Mouse (Mus musculus) limb, embryonic 10.5 days (tissue): ENCODE results near the gene Tmem182. TPM values are rescaled to one million over a fixed set of nuclear protein-coding genes. Genes with fewer than 3 reads are reported as not detected.
A peak's percentile ranks its signal among the peaks of the same experiment; 100 is the strongest.

Experiments
- DNase-seq: peaks from one replicate; pipeline ENCODE4 v3.0.0-alpha.2; 2017; ENCODE audit warnings: low spot score
- H3K27ac ChIP-seq: fragments of 300-500 bp; sonication (generic); 2 replicates; pipeline ENCODE4 v1.5.1; 2016; ENCODE audit warnings: mild to moderate bottlenecking
- H3K27me3 ChIP-seq: fragments of 300-500 bp; sonication (generic); 2 replicates; pipeline ENCODE4 v1.6.1; 2016; ENCODE audit warnings: low read depth, mild to moderate bottlenecking; ENCODE audit not compliant: poor library complexity, severe bottlenecking
- H3K36me3 ChIP-seq: fragments of 300-500 bp; sonication (generic); 2 replicates; pipeline ENCODE4 v1.6.1; 2016; ENCODE audit warnings: mild to moderate bottlenecking, moderate library complexity
- H3K4me1 ChIP-seq: fragments of 300-500 bp; sonication (generic); 2 replicates; pipeline ENCODE4 v1.6.1; 2016
- H3K4me3 ChIP-seq: fragments of 300-500 bp; sonication (generic); 2 replicates; pipeline ENCODE4 v1.5.1; 2016; ENCODE audit warnings: mild to moderate bottlenecking, moderate library complexity
- H3K9me3 ChIP-seq: fragments of 300-500 bp; sonication (generic); replicated peaks from 2 replicates; pipeline ENCODE4 v1.6.1; 2016; ENCODE audit warnings: mild to moderate bottlenecking
- WGBS: fragments of 180-500 bp; shearing (Covaris S2); methylation state at CpG from one replicate; pipeline ENCODE4 v1.1.7; 2016; 5-methylcytosine and 5-hydroxymethylcytosine counted together
- polyA plus RNA-seq: library from polyadenylated mRNA; unstranded; fragments of >200 nt; fragmentation: Nextera tagmentation; extraction: Ambion mirVana; gene quantifications from 2 replicates; pipeline ENCODE4 v1.2.1, GENCODE M21; 2016

Tmem182 gene
- polyA plus RNA-seq = 0.09 TPM in 1 of 2 replicates, not detected in the other

DNA sequence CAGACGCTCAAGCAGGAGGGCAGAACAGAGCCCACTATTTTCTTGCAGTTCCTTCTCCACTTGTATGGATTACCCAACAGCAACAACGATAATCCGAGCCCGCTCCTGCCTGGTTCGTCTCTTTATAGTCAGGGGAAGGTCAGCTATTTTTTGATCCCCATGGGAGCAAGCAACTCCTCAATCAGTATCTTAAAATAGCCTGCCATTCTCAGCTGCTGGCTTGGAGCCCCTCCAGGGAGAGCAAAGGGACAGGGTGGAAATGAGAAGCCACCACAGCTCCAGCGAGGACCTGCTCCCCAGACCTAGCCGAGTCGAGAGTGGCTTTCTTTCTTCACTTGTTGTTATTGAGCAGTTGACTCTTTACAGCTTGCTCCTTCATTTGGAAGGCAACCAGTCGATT is at the start of gene Tmem182:
TSS of gene Tmem182 (plus strand) at position 251 of the 400 bp plus-strand sequence.
- no peaks in the 10 kb centered on the region for H3K4me1 ChIP-seq
- WGBS = 88% methylated on average over 9 of the region's 9 CpGs
- no peaks in the 10 kb centered on the region for H3K36me3 ChIP-seq
- no peak for DNase-seq
- no peak within 1 kb of the TSS for H3K4me3 ChIP-seq
- H3K9me3 ChIP-seq = no peaks in the 10 kb centered on the region
- H3K27me3 ChIP-seq = no peaks in the 10 kb centered on the region
- no peak within 1 kb of the TSS for H3K27ac ChIP-seq

DNA sequence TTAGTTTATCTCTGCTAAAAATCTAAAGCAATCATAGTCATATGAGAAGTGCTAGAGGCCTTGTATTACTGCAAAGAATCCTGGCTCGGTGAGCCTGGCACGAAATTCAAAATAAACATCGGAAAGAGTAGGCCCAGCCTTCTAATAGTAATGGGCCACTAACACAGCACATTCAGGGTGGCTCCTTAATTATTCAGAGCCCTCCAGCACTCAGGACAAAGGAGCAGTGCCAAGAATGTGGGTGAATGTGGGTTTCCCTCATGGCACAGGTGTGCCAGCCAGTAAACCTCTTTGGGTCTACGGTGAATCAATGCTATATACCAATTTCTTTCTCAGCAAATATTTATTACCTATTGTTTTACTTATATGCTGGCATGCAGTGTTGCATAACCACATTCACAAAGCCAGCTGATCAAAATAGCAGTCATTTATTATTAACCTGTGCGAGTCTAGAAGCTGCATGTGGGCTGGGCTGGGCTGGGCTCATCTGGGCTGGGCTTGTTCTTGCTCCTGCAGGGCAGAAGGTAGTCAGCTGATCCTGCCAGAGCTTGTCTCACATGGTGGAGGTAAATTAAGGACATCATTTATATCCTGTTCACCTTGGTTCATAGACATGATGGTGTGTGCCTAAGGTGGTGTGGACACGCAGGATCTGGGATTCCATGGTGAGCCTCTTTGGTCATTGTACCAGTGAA is 45.5 kb upstream of the Tmem182 start:
- H3K27me3 ChIP-seq = no peaks in the 10 kb centered on the region
- no peaks in the 10 kb centered on the region for H3K4me1 ChIP-seq
- no peaks in the 10 kb centered on the region for H3K9me3 ChIP-seq
- H3K36me3 ChIP-seq = no peaks in the 10 kb centered on the region
- no peak overlapping the region for H3K27ac ChIP-seq
- H3K4me3 ChIP-seq = no peak overlapping the region
- WGBS = 92% methylated on average over 6 of the region's 6 CpGs
- no peak for DNase-seq

DNA sequence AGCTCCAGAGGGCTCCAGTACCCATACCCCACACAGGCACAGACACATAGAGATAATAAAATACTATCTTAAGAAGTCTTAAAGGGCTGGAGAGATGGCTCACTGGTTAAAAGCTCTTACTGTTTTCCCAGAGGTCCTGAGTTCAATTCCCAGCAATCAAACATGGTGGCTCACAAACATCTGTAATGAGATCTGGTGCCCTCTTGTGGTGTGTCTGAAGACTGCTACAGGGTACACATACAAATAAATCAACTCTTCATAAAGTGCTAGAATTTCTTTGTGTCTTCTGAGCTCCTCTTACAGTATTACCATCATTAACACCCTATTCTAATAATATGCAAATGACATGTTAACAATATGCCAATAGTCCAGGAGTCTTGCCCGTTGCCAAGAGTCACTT is 41.4 kb upstream of the Tmem182 start:
- no peaks in the 10 kb centered on the region for H3K27me3 ChIP-seq

DNA sequence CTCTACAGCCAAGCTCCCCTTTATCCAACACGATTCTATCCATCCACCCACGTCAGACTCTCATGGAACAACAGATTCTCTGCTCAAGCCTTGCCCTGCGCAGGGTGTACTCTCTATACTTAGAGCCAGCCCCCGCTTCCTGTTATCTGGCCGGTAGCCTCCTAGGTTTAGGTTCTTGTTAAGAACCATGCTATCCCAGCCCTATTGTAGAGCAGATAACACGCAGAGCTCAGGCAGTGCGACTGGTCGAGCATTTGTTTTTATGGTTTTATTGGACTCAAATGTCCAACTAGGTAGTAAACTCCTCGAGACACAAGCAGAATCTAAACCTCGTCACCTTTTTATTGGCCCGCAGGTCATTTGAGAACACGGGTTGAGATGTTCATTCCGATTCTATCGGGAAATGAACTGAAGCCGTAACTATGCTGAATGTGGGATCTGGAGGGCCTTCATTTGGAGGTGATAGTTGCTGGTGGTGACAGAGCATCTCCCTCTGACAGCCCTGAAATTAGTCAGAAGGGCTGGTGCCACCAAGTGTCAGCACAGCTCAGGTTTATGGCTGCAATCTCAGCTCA is 40.6 kb upstream of the Tmem182 start:
- no peak overlapping the region for H3K4me3 ChIP-seq
- no peak overlapping the region for H3K27ac ChIP-seq
- H3K27me3 ChIP-seq = no peaks in the 10 kb centered on the region
- no peak for DNase-seq
- no peaks in the 10 kb centered on the region for H3K4me1 ChIP-seq
- H3K9me3 ChIP-seq = no peaks in the 10 kb centered on the region
- H3K36me3 ChIP-seq = no peaks in the 10 kb centered on the region
- 62% methylated on average over 15 of the region's 15 CpGs for WGBS

More for the DNA sequence above, 41.4 kb upstream of the Tmem182 start:
- Histone ChIP-seq H3K36me3 (no peaks in the 10 kb centered on the region), H3K4me1 (no peaks in the 10 kb centered on the region), H3K9me3 (no peaks in the 10 kb centered on the region), H3K27ac (no peak overlapping the region), H3K4me3 (no peak overlapping the region)
- DNase-seq = no peak
- 79% methylated on average over 1 of the region's 1 CpGs for WGBS

DNA sequence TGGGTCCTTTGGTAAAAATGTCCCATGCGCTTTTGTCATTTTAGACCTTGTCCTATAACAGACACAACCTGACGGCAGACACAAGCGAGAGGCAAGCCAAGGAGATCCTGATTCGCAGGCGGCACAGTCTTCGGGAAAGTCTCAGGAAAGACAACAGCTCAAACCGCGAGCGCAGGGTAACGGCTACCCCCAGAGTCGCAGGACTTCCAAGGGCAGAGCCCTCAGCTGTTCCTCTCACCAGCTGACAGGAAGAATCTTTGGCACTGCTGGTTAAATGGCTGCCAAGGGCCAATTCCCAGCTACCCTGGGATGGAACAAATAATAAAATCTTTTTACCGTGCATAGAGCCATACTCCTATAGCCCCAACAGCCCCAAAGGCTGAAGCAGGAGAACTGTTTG is 39.9 kb upstream of the Tmem182 start:
- WGBS = 86% methylated on average over 12 of the region's 12 CpGs
- Histone ChIP-seq H3K36me3 (no peaks in the 10 kb centered on the region), H3K4me1 (no peaks in the 10 kb centered on the region), H3K4me3 (no peak overlapping the region), H3K9me3 (no peaks in the 10 kb centered on the region), H3K27me3 (no peaks in the 10 kb centered on the region), H3K27ac (no peak overlapping the region)
- DNase-seq = no peak

DNA sequence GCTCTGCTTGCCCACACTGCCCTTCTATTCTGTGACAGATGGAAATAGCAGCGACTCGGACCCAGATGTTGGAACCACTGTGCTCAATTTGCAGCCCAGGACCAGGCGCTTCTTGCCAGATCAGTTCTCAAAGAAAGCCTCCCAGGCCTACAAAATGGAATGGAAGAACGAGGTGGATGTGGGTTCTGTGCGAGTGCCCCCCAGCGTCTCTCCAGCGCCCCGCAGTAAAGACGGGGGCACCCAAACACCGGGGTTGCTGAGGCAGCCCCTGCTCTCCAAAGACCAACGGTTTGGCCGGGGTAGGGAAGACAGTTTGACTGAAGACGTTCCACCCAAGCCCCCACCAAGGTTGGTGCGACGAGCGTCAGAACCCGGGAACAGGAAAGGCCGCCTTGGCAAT is 37.8 kb upstream of the Tmem182 start:
- Histone ChIP-seq H3K4me3 (no peak overlapping the region), H3K27ac (no peak overlapping the region), H3K9me3 (no peaks in the 10 kb centered on the region), H3K27me3 (no peaks in the 10 kb centered on the region), H3K36me3 (no peaks in the 10 kb centered on the region), H3K4me1 (no peaks in the 10 kb centered on the region)
- no peak for DNase-seq
- WGBS = 88% methylated on average over 18 of the region's 18 CpGs

DNA sequence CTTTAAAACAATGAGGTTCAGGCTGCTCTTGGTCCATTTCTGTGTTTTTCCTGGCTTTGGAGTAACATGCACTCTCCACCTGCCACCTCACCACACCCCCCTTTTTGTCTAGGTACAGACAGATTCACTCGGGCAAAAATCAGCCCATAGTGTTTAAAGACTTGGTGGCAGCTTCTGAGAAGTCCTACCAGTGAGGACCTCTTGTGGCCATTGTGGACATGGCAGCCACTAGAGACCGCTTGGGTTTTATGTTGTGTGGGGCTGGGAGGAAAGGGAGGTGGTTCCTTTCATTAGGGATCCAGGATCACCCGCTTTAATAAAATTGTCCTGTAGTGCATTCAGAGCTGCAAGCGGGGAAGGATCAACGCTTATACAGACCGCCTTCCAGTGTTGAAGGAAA is 36.8 kb upstream of the Tmem182 start:
- Histone ChIP-seq H3K4me1 (no peaks in the 10 kb centered on the region), H3K36me3 (no peaks in the 10 kb centered on the region; the same call in 1 of the 2 replicates), H3K27me3 (no peaks in the 10 kb centered on the region), H3K4me3 (no peak overlapping the region), H3K9me3 (no peaks in the 10 kb centered on the region), H3K27ac (no peak overlapping the region)
- peak; percentile 58 for DNase-seq
- 30% methylated on average over 6 of the region's 6 CpGs for WGBS

DNA sequence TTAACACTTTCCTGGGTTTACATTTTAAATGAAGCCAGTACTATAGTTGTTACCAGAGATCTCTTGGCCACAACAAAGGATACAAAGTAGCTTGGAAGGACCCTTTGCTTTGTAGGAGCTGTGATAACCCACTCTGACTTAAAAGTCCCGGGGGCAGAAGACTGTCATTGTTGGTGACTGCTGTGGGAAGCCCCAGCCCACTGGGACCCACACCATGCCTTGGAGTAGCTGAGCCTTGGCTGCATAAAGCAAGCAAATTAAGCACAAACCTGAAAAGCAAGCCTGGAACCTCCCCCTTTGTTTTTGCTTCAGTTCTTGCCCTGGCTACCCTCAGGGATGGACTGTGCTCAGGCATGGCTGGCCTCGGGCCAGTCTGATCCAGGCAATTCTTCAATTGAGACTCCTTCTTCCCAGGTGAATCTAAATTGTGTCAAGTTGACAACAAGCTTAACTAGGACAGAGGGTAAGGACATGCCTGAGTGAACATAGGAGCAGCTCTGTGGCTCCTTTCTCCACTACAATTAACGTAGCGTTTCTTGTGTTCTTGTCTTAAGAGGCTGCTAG is 36.0 kb upstream of the Tmem182 start:
- Histone ChIP-seq H3K4me1 (no peaks in the 10 kb centered on the region), H3K27ac (no peak overlapping the region), H3K27me3 (no peaks in the 10 kb centered on the region), H3K4me3 (no peak overlapping the region), H3K9me3 (no peaks in the 10 kb centered on the region), H3K36me3 (no peaks in the 10 kb centered on the region; the same call in 1 of the 2 replicates)
- 81% methylated on average over 4 of the region's 4 CpGs for WGBS
- no peak for DNase-seq

DNA sequence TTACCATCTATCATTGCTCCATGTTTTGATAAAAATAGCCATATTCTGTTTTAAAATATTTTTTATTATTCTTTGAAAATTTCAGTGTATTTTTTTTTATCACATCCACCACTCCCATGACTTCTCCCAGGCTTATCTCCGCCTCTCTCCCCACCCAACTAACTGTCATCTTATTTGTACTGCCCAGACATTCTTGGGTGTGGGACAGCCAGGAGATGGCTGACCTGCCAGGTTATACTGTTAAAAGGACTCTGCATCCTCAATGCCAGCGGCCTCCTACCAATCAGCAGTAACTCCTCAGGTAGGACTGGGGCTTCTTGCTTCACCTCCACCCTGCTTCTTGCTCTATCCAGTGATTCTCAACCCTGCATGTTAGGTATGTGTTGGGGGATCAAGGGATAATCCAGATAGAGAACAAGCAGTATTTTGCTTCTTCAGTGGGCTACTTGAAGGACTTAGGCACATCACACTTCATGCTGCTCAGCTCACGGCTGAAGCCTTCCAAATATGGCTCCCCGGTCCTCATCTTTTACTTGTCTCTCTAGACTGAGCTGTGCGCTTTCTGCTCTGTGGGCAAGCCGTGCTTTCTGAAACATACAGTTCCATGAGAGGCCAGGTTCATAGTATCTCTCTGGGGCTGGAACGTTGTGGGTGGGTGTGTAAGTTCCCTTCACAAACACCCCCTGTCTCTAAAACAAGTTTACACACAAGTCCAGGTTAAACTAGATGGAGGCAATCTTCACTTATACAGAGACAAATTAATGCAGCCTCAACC is 34.0 kb upstream of the Tmem182 start:
- WGBS = 92% methylated on average over 7 of the region's 7 CpGs
- H3K27me3 ChIP-seq = no peaks in the 10 kb centered on the region
- H3K4me1 ChIP-seq = 0 out of 2 replicates have a peak, but pooled peaks cover 4% of the 10 kb centered on the region
- H3K27ac ChIP-seq = no peak overlapping the region
- H3K36me3 ChIP-seq = no peaks in the 10 kb centered on the region; the same call in 1 of the 2 replicates
- H3K9me3 ChIP-seq = no peaks in the 10 kb centered on the region
- no peak for DNase-seq
- H3K4me3 ChIP-seq = no peak overlapping the region

DNA sequence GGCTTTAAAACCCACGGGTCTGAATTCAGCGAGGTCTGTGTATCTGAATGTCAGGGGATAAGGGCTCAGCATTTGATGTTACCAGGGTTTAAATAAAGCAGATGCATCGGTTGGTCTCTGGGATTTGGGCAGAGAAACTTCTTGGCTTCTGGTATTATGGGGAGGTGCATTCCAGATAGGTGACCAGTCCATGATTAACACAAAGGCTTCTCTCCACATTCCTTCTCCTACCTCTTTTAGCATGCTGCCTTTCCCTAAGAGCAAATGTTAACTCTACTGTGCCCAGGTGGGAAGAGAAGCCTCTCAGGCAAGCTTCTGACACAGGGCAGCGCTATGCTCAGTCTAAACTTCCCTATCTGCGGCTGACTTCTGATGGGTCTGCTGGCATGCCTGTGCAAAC is 32.2 kb upstream of the Tmem182 start:
- H3K36me3 ChIP-seq = no peaks in the 10 kb centered on the region; the same call in 1 of the 2 replicates
- H3K27me3 ChIP-seq = no peaks in the 10 kb centered on the region
- WGBS = 90% methylated on average over 5 of the region's 5 CpGs
- no peak overlapping the region for H3K27ac ChIP-seq
- no peak overlapping the region for H3K4me3 ChIP-seq
- no peaks in the 10 kb centered on the region for H3K9me3 ChIP-seq
- DNase-seq = no peak
- H3K4me1 ChIP-seq = 0 out of 2 replicates have a peak, but pooled peaks cover 4% of the 10 kb centered on the region

DNA sequence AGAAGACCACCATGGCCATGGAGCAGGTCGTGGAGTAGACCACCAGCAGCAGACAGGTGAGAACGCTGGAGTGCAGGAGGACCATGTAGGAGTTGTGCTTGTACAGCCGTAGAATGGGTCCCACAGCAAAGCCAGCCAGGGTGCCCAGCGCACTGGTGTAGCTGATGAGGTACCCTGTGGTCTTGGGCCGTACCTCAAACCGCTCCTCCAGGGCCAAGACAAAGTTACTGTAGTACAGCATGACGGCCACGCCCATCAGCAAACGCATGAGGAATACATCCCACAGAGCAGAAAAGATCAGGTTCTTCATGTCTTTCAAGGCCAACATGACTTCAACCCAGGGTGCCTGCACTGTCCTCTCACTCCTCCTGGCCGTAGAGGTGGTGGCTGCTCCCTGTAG is 31.4 kb upstream of the Tmem182 start:
- Histone ChIP-seq H3K27ac (no peak overlapping the region), H3K36me3 (peaks cover 7% of the 10 kb centered on the region; the same call in 1 of the 2 replicates), H3K27me3 (no peaks in the 10 kb centered on the region), H3K4me3 (no peak overlapping the region), H3K4me1 (0 out of 2 replicates have a peak, but pooled peaks cover 4% of the 10 kb centered on the region), H3K9me3 (no peaks in the 10 kb centered on the region)
- 93% methylated on average over 10 of the region's 10 CpGs for WGBS
- no peak for DNase-seq

DNA sequence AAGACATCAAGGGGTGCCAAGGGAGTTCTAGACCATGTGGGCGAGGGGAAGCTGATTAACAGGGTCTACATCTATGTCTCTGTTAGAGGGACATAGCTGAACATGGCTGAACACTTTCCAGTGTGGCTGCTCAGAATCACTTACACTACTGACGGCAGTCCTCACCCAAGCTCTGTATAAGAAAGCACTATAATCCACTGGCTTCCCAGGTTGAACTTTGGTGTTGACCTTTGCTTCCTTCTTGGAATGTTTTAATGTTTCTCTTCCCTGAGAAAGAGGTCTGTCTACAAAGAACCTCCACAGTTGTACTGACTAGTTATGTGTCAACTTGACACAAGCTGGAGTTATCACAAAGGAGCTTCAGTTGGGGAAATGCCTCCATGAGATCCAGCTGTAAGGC is 29.3 kb upstream of the Tmem182 start:
- Histone ChIP-seq H3K27me3 (no peaks in the 10 kb centered on the region), H3K36me3 (peaks cover 14% of the 10 kb centered on the region), H3K9me3 (no peaks in the 10 kb centered on the region), H3K27ac (no peak overlapping the region), H3K4me3 (no peak overlapping the region), H3K4me1 (0 out of 2 replicates have a peak, but pooled peaks cover 4% of the 10 kb centered on the region)
- 77% methylated on average over 2 of the region's 2 CpGs for WGBS
- DNase-seq = no peak

DNA sequence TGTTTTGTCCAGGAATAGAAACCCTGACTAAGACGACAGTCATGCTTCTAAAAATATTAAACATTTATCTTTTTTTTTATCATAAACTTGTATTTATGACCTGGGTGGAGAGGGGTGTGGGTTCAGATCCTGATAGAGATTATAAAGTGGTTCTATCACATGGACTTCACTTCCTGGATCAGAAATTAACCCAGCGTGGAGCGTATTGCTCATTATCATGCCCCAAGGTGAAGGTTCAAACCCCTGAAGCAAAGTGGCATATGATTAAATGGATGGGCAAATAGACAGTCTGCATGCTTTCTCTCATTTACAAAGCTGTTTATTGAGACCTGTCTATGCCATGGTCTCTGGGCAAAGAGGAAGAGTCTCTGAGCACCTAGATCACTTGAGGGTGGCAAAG is 28.6 kb upstream of the Tmem182 start:
- no peak overlapping the region for H3K4me3 ChIP-seq
- H3K36me3 ChIP-seq = peaks cover 14% of the 10 kb centered on the region
- no peaks in the 10 kb centered on the region for H3K27me3 ChIP-seq
- WGBS = 89% methylated on average over 3 of the region's 3 CpGs
- DNase-seq = no peak
- no peak overlapping the region for H3K27ac ChIP-seq
- H3K4me1 ChIP-seq = 0 out of 2 replicates have a peak, but pooled peaks cover 4% of the 10 kb centered on the region
- H3K9me3 ChIP-seq = no peaks in the 10 kb centered on the region
